Mouse (Mus musculus): Measurements from ENCODE around the gene Pdf. TPM values are rescaled to one million over a fixed set of nuclear protein-coding genes. Genes with fewer than 3 reads are reported as not detected.
"Not testable (repeated sequence)": the region's sequence is repeated elsewhere in the genome, so short reads cannot be mapped to it uniquely, and the experiment has no call there.

Pdf gene
- polyA plus RNA-seq, 1 experiment from 2014 or later, result 53.2 TPM

- not testable (repeated sequence) for H3K4me1 ChIP-seq; ATAC-seq (ENCODE audit: insufficient number of reproducible peaks, insufficient read depth, low FRiP score, low TSS enrichment); H3K4me3 ChIP-seq; H3K9ac ChIP-seq; H3K9me3 ChIP-seq; H3K27me3 ChIP-seq; H3K27ac ChIP-seq; H3K4me2 ChIP-seq (replicated peaks)
- WGBS, result 91% methylated on average over 4 of the region's 4 CpGs
- H3K36me3 ChIP-seq, result peaks cover 21% of the 10 kb centered on the region
These were observed 52.1 kb downstream of the Pdf start for GRCm38 (mm10) chr8:106996339-106996738.

Small RNAs within 50 kb of the gene (microRNA-seq; reads per million reads assigned to microRNA genes)
- gene Mir7075, result 1.1 reads per million

Other genes with a start within 250 kb of the Pdf start
- gene Has3, start 178.4 kb downstream of the Pdf start, polyA plus RNA-seq (2016; fragmentation: Nextera tagmentation; extraction: Ambion mirVana), result 0.22 and 0.54 TPM in 2 replicates
- gene Utp4, start 155.0 kb downstream of the Pdf start, polyA plus RNA-seq (2016; fragmentation: Nextera tagmentation; extraction: Ambion mirVana), result 71.2 and 72.0 TPM in 2 replicates
- 18.4 and 21.4 TPM in 2 replicates for gene Sntb2, start 112.9 kb downstream of the Pdf start, polyA plus RNA-seq (2016; fragmentation: Nextera tagmentation; extraction: Ambion mirVana)
- 85.0 and 87.7 TPM in 2 replicates for gene Vps4a, start 17.4 kb downstream of the Pdf start, polyA plus RNA-seq (2016; fragmentation: Nextera tagmentation; extraction: Ambion mirVana)
- gene Cog8, start 8.1 kb upstream of the Pdf start, polyA plus RNA-seq (2016; fragmentation: Nextera tagmentation; extraction: Ambion mirVana), result 46.1 and 51.6 TPM in 2 replicates
- gene Nip7, start 8.3 kb upstream of the Pdf start, polyA plus RNA-seq (2016; fragmentation: Nextera tagmentation; extraction: Ambion mirVana), result 96.5 and 106 TPM in 2 replicates
- gene Tmed6, start 17.0 kb upstream of the Pdf start, polyA plus RNA-seq (2016; fragmentation: Nextera tagmentation; extraction: Ambion mirVana), result not detected in 2 replicates
- 22.4 and 23.6 TPM in 2 replicates for gene Terf2, start 47.9 kb upstream of the Pdf start, polyA plus RNA-seq (2016; fragmentation: Nextera tagmentation; extraction: Ambion mirVana)
- 96.4 and 106 TPM in 2 replicates for gene Cyb5b, start 102.0 kb upstream of the Pdf start, polyA plus RNA-seq (2016; fragmentation: Nextera tagmentation; extraction: Ambion mirVana)
- 21.7 and 23.5 TPM in 2 replicates for gene Nfat5, start 244.9 kb upstream of the Pdf start, polyA plus RNA-seq (2016; fragmentation: Nextera tagmentation; extraction: Ambion mirVana)